In the genomic region with DNA sequence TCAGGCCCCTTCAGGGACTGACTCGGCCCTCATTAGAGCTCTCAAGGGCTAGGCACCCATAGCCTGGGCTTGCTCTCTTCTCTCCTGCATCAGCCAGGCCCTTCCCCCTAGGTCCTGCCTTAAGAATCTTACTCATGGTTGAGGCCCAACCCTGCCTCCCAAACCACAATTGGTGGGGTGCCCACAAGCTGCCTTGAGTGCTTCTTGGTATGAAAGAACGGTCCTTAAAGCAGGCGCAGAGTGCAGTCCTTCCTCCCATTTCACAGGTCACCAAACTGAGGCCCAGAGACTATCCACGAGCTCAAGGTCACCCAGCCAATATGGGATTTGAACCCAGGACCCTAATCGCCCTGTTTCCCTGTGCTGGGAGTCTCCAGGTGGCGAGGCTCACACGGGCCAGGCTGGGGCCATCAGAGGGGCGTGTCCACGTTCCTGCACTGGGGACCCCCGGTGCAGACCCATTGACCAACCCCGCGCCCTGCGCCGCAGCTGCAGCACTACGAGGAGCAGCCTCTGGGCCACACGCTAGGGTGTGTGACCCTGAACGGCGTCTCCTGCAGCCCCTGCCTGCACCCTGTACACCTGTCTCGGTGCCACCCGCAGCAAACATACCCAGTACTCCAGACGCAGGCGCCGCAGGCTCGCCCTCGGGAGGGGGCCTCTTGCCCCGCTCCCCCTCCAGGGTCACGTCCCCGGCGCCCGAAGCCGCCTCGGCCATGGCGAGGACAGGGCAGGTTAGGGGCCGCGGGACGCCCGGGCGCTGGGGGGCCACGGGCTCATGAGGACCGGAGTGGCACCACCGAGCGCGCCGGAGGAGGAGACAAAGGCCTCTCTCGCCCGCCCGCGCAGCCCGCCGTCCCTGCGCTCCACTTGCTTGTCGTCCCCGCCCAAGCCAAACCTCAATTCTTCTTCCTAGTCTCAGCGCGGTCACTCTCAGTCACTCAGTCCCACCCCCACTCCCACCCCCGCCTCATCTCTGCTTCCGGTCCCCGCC, we compare ENCODE assay signal across 8 mouse cellular contexts. TPM values are rescaled to one million over a fixed set of nuclear protein-coding genes. Genes with fewer than 3 reads are reported as not detected.
DNase-seq lines count a peak whose midpoint lies in the region; ATAC-seq lines count a peak whose summit lies in the region.

Gene Ano8, minus strand, starts transcription at position 822 of the 994 bp plus-strand sequence.

- intact Hi-C loops in left cerebral cortex, postnatal 14 days (cut with DNase I): no loop called here

- DNase-seq in cerebellum, postnatal 4 days (ENCODE audit: low spot score in 2 of 2): peak; percentile 70 to 81
- DNase-seq in gastrocnemius, postnatal 25 days: peak; percentile 86
- DNase-seq in left cerebral cortex, postnatal 14 days (ENCODE audit: low spot score in 2 of 2): peak; percentile 85 to 89
- DNase-seq in right cerebral cortex, postnatal 10 days (ENCODE audit: low spot score in 2 of 2): peak; percentile 92 to 93
- DNase-seq in urinary bladder, postnatal 36 days (ENCODE audit: low spot score in 2 of 2): peak; percentile 73 to 84

- ATAC-seq in activated CD4-positive, CD25-positive, alpha-beta regulatory T cell, adult 4 months: peak; percentile 67
- peak; percentile 66 for ATAC-seq in inflammation-experienced regulatory T-cells, adult 6 months
- peak; percentile 55 for ATAC-seq in megakaryocyte progenitor cell, adult 5-6 weeks (replicated peaks; ENCODE audit: poor library complexity)

RNA-seq across cellular contexts. Expression of gene Ano8, which starts in this region (rescaled TPM):
- polyA plus RNA-seq in activated CD4-positive, CD25-positive, alpha-beta regulatory T cell, adult 4 months (2017; shearing (Covaris generic)): under 1 TPM in 1 of 2 experiments, not detected in 1; 0.24 TPM
- total RNA-seq in gastrocnemius, postnatal 25 days (2021): 10 to 100 TPM; 17.1 to 18.4 TPM
- polyA plus RNA-seq in inflammation-experienced regulatory T-cells, adult 6 months (2017; shearing (Covaris generic)): under 1 TPM in 2 of 3 experiments, not detected in 1; 0.11 to 0.31 TPM
- total RNA-seq in left cerebral cortex, postnatal 14 days (2021): 10 to 100 TPM; 68.7 to 74.9 TPM
- 0.22 and 0.64 TPM in 2 replicates for total RNA-seq in megakaryocyte progenitor cell, adult 5-6 weeks (2015)
- 3.1 and 3.6 TPM in 2 replicates for total RNA-seq in megakaryocyte progenitor cell, adult 5-6 weeks (2017)

Comparison
In these comparisons a context has a peak if more than half of its experiments do, and no peak if none do; other contexts are left out.
1. Peak in every context shown above with its lines: DNase-seq and ATAC-seq.
2. Peak in ATAC-seq in activated CD4-positive, CD25-positive, alpha-beta regulatory T cell, adult 4 months; RNA of the gene not detected or under 1 TPM.
3. Peak in ATAC-seq in inflammation-experienced regulatory T-cells, adult 6 months; RNA of the gene not detected or under 1 TPM.